Mouse (Mus musculus): ENCODE data around the gene Rreb1. TPM values are rescaled to one million over a fixed set of nuclear protein-coding genes. Genes with fewer than 3 reads are reported as not detected.
A peak's percentile ranks its signal among the peaks of the same experiment; 100 is the strongest.

Rreb1 gene
- 25.9 and 31.5 TPM in 2 replicates for polyA plus RNA-seq (2011; ENCODE audit: insufficient read depth, insufficient read length, low read depth, missing spikeins)

DNA sequence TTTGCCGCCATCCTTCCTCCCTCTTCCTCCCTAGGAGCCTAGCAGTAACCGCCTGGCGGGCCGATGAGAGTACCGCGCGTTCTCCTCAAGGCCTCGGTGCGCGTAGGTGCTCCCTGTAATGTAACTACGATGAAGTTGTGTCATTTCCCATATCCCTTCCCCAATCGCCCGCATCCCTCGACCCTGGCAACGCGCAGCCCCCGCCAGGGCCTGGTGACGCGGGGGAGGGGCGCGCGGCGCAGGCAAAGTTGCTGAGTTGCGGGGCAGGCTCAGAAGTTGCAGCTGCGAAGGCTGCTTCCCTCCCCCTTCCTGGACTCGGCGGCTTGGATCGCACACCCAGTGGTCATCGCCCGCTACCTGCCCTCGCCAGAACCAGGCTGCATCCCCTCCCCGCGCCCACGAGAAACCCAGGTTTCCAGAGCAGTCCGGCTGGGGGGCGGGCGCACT is at the start of gene Rreb1:
TSS of gene Rreb1 (plus strand) at position 254 of the 447 bp plus-strand sequence.
- Histone ChIP-seq H3K4me1 (ENCODE audit: control insufficient read depth, insufficient read depth, low read length) (peaks cover 3% of the 10 kb centered on the region), H3K27me3 (ENCODE audit: control insufficient read depth, insufficient read depth, low read length, poor library complexity, severe bottlenecking) (peaks cover 2% of the 10 kb centered on the region), H3K36me3 (ENCODE audit: control insufficient read depth, insufficient read depth, low read length, poor library complexity, severe bottlenecking) (no peaks in the 10 kb centered on the region), H3K4me3 (ENCODE audit: low read depth, low read length) (peak within 1 kb of the TSS; percentile 83), H3K9ac (ENCODE audit: low read depth, poor library complexity, severe bottlenecking) (peak within 1 kb of the TSS; percentile 65), H3K27ac (ENCODE audit: insufficient read depth, low read length) (no peak within 1 kb of the TSS), H3K9me3 (replicated peaks; ENCODE audit: control insufficient read depth, insufficient read depth, low read length, poor library complexity, severe bottlenecking) (no peaks in the 10 kb centered on the region)
- TF ChIP-seq CTCF (IDR thresholded peaks at IDR 0.05; ENCODE audit: low read depth, low read length) (no peak), POLR2A (IDR thresholded peaks at IDR 0.05; ENCODE audit: insufficient read depth, low read length) (no peak), EP300 (IDR thresholded peaks at IDR 0.05; ENCODE audit: insufficient read depth, low read depth, low read length) (no peak)

GRCm38 (mm10) chr13:37728551-37728950 is 49.6 kb upstream of the Rreb1 start:
- Histone ChIP-seq H3K36me3 (ENCODE audit: control insufficient read depth, insufficient read depth, low read length, poor library complexity, severe bottlenecking) (no peaks in the 10 kb centered on the region), H3K27ac (ENCODE audit: insufficient read depth, low read length) (no peak overlapping the region), H3K9me3 (replicated peaks; ENCODE audit: control insufficient read depth, insufficient read depth, low read length, poor library complexity, severe bottlenecking) (no peaks in the 10 kb centered on the region), H3K4me3 (ENCODE audit: low read depth, low read length) (no peak overlapping the region), H3K9ac (ENCODE audit: low read depth, poor library complexity, severe bottlenecking) (no peak overlapping the region), H3K27me3 (ENCODE audit: control insufficient read depth, insufficient read depth, low read length, poor library complexity, severe bottlenecking) (no peaks in the 10 kb centered on the region), H3K4me1 (ENCODE audit: control insufficient read depth, insufficient read depth, low read length) (no peaks in the 10 kb centered on the region)
- TF ChIP-seq POLR2A (IDR thresholded peaks at IDR 0.05; ENCODE audit: insufficient read depth, low read length), result no peak
- no peak for TF ChIP-seq EP300 (IDR thresholded peaks at IDR 0.05; ENCODE audit: insufficient read depth, low read depth, low read length)
- no peak for TF ChIP-seq CTCF (IDR thresholded peaks at IDR 0.05; ENCODE audit: low read depth, low read length)

DNA sequence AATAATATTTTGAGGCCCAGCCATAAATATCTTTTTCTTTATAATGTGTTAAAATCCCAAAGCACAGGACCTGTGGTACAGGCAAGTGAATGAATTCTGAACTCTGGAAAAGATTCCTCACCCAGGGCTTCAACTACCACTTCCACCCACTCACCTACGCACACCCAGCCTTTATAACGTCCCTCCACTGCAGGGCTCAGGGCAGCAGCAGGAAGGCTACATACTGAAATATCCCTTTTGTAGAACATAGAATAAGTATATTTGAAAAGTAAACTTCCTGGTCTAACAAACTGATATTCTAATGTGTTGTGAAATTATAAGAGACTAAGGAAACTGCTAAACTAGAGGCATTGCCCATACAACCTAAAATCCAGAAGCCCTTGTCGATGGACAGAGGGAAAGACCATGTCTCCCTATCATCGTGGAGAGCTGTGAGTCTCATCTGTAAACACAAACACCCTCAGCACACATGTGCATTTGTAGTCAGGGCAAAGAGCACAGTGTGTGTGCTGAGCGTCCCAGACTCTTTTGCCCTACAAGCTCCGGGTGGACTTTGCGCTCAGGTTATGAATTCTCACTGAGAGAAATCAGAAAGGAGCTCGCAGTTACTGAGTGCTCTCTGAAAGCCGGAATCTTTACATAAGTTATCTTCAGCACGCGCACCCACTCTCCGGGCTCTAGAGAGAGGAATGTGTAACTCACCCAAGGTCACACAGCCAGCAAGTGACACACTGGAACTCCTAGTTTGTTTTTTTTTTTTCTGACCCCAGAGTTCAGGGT is 46.1 kb upstream of the Rreb1 start:
- no peak overlapping the region for H3K27ac ChIP-seq (ENCODE audit: insufficient read depth, low read length)
- H3K9me3 ChIP-seq (replicated peaks; ENCODE audit: control insufficient read depth, insufficient read depth, low read length, poor library complexity, severe bottlenecking), result no peaks in the 10 kb centered on the region
- H3K36me3 ChIP-seq (ENCODE audit: control insufficient read depth, insufficient read depth, low read length, poor library complexity, severe bottlenecking), result no peaks in the 10 kb centered on the region
- no peak overlapping the region for H3K9ac ChIP-seq (ENCODE audit: low read depth, poor library complexity, severe bottlenecking)
- no peak for TF ChIP-seq POLR2A (IDR thresholded peaks at IDR 0.05; ENCODE audit: insufficient read depth, low read length)
- no peaks in the 10 kb centered on the region for H3K27me3 ChIP-seq (ENCODE audit: control insufficient read depth, insufficient read depth, low read length, poor library complexity, severe bottlenecking)
- H3K4me1 ChIP-seq (ENCODE audit: control insufficient read depth, insufficient read depth, low read length), result no peaks in the 10 kb centered on the region
- H3K4me3 ChIP-seq (ENCODE audit: low read depth, low read length), result no peak overlapping the region

GRCm38 (mm10) chr13:37734501-37734900 is 43.7 kb upstream of the Rreb1 start:
- H3K27ac ChIP-seq (ENCODE audit: insufficient read depth, low read length), result no peak overlapping the region
- TF ChIP-seq EP300 (IDR thresholded peaks at IDR 0.05; ENCODE audit: insufficient read depth, low read depth, low read length) (no peak), CTCF (IDR thresholded peaks at IDR 0.05; ENCODE audit: low read depth, low read length) (no peak), POLR2A (IDR thresholded peaks at IDR 0.05; ENCODE audit: insufficient read depth, low read length) (no peak)
- H3K4me1 ChIP-seq (ENCODE audit: control insufficient read depth, insufficient read depth, low read length), result no peaks in the 10 kb centered on the region
- no peaks in the 10 kb centered on the region for H3K27me3 ChIP-seq (ENCODE audit: control insufficient read depth, insufficient read depth, low read length, poor library complexity, severe bottlenecking)
- H3K9me3 ChIP-seq (replicated peaks; ENCODE audit: control insufficient read depth, insufficient read depth, low read length, poor library complexity, severe bottlenecking), result no peaks in the 10 kb centered on the region
- no peak overlapping the region for H3K9ac ChIP-seq (ENCODE audit: low read depth, poor library complexity, severe bottlenecking)
- H3K4me3 ChIP-seq (ENCODE audit: low read depth, low read length), result no peak overlapping the region
- H3K36me3 ChIP-seq (ENCODE audit: control insufficient read depth, insufficient read depth, low read length, poor library complexity, severe bottlenecking), result no peaks in the 10 kb centered on the region

DNA sequence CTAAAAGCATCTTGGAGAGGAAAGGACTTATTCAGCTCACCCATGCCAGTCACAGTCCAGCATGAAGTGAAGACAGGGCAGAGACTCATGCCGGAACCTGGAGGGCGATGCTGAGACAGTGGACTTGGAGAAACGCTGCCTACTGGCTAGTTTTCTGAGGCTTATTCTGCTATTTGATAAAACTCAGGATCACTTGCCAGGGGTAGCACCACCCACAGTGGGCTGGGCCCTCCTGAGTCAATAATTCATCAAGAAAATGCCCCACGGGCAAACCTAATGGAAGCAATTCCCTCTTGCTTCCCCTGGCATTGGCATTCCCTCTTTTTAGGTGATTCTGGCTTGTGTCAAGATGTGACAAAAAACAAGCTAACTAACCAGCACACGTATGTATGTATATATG is 38.1 kb upstream of the Rreb1 start:
- H3K27me3 ChIP-seq (ENCODE audit: control insufficient read depth, insufficient read depth, low read length, poor library complexity, severe bottlenecking), result no peaks in the 10 kb centered on the region
- no peak overlapping the region for H3K27ac ChIP-seq (ENCODE audit: insufficient read depth, low read length)
- no peaks in the 10 kb centered on the region for H3K9me3 ChIP-seq (replicated peaks; ENCODE audit: control insufficient read depth, insufficient read depth, low read length, poor library complexity, severe bottlenecking)
- TF ChIP-seq CTCF (IDR thresholded peaks at IDR 0.05; ENCODE audit: low read depth, low read length) (no peak), POLR2A (IDR thresholded peaks at IDR 0.05; ENCODE audit: insufficient read depth, low read length) (no peak), EP300 (IDR thresholded peaks at IDR 0.05; ENCODE audit: insufficient read depth, low read depth, low read length) (no peak)
- no peak overlapping the region for H3K4me3 ChIP-seq (ENCODE audit: low read depth, low read length)
- H3K9ac ChIP-seq (ENCODE audit: low read depth, poor library complexity, severe bottlenecking), result no peak overlapping the region
- H3K4me1 ChIP-seq (ENCODE audit: control insufficient read depth, insufficient read depth, low read length), result no peaks in the 10 kb centered on the region
- H3K36me3 ChIP-seq (ENCODE audit: control insufficient read depth, insufficient read depth, low read length, poor library complexity, severe bottlenecking), result no peaks in the 10 kb centered on the region

GRCm38 (mm10) chr13:37740752-37741151 is 37.4 kb upstream of the Rreb1 start:
- no peaks in the 10 kb centered on the region for H3K4me1 ChIP-seq (ENCODE audit: control insufficient read depth, insufficient read depth, low read length)
- H3K27ac ChIP-seq (ENCODE audit: insufficient read depth, low read length), result no peak overlapping the region
- no peaks in the 10 kb centered on the region for H3K36me3 ChIP-seq (ENCODE audit: control insufficient read depth, insufficient read depth, low read length, poor library complexity, severe bottlenecking)
- H3K4me3 ChIP-seq (ENCODE audit: low read depth, low read length), result no peak overlapping the region
- H3K9me3 ChIP-seq (replicated peaks; ENCODE audit: control insufficient read depth, insufficient read depth, low read length, poor library complexity, severe bottlenecking), result no peaks in the 10 kb centered on the region
- no peaks in the 10 kb centered on the region for H3K27me3 ChIP-seq (ENCODE audit: control insufficient read depth, insufficient read depth, low read length, poor library complexity, severe bottlenecking)
- TF ChIP-seq EP300 (IDR thresholded peaks at IDR 0.05; ENCODE audit: insufficient read depth, low read depth, low read length), result no peak
- TF ChIP-seq CTCF (IDR thresholded peaks at IDR 0.05; ENCODE audit: low read depth, low read length), result no peak
- TF ChIP-seq POLR2A (IDR thresholded peaks at IDR 0.05; ENCODE audit: insufficient read depth, low read length), result no peak
- no peak overlapping the region for H3K9ac ChIP-seq (ENCODE audit: low read depth, poor library complexity, severe bottlenecking)

Measured in ES-Bruce4 (cell line).